Mouse (Mus musculus) fat pad, adult 2 months (tissue): ENCODE results near the gene Tipin.
A peak's percentile ranks its signal among the peaks of the same experiment; 100 is the strongest.
"Not testable (repeated sequence)": the region's sequence is repeated elsewhere in the genome, so short reads cannot be mapped to it uniquely, and the experiment has no call there.

ENCODE experiments used
- DNase-seq: peaks from one replicate; pipeline ENCODE4 v3.0.0-alpha.2; 2011; ENCODE audit warnings: low read depth, low spot score; ENCODE audit errors: extremely low read depth

The Tipin gene

DNA sequence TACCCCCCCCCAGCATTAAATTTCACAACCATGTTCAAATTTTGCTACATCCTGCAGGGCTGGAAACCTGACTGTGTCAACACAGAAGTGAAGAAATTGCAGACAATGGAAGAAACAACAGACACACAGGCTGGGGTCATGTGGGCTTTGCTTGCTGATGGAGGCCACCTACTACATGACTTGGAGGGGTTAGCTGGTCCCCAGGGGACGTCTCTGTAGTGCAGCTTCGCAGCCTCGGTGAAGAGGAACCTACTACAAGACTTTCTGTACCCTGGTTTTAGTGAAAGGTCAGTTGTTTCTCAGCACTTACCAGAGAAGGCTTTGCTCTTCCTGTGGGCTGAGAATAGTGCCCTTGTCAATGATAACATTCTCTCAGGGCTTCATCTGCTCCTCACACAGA is 10.1 kb upstream of the Tipin start:
- DNase-seq, result no peak

DNA sequence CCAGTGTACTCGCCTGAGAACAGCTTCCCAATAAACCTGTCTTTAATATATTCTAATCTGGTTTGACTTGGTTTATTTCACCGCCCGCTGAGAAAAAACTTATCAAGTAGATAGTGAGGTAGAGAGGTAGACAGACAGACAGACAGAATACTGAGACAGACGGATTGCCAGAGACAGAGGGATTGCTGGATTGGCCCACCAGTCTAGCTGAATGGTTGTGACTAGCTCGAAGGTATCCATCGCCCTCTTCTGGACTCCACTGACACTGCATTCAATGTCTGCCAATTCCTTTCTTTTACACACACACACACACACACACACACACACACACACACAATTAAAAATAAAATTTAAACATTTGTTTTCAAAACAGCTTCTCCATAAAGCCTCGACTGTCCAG is 8.8 kb upstream of the Tipin start:
- no peak for DNase-seq

DNA sequence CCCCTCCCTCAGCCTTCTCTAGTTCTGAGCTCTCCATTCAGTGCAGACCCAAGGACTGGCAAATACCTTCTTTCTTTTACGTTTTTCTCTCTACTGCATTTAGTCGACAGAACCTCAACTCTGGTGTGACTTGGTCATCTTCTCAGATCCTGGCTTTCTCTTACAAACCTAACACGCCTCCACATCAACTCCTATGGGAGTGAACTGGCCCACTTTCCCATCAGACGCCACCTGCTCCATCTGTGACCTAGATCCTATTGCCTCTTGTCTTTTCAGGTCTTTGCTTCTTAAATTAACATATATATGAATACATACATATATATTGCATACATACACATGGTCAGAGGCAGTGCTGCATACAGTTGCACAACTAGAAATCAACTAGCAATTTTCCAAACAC is 7.6 kb upstream of the Tipin start:
- DNase-seq, result no peak

DNA sequence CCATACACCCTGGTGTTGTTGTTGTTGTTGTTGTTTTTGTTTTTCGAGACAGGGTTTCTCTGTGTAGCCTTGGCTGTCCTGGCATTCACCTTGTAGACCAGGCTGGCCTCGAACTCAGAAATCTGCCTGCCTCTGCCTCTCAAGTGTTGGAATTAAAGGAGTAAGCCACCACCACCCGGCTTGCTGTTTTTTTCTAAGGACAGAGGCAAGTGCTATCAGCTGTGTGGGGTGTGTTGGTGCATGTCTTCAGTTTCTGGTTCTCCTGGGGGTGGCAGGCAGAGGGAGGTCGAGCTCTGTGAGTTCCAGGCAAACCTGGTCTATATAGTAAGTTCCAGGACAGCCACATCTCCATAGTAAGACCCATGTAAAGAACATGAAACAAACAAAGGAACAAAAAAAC is 7.1 kb upstream of the Tipin start:
- DNase-seq, result no peak

DNA sequence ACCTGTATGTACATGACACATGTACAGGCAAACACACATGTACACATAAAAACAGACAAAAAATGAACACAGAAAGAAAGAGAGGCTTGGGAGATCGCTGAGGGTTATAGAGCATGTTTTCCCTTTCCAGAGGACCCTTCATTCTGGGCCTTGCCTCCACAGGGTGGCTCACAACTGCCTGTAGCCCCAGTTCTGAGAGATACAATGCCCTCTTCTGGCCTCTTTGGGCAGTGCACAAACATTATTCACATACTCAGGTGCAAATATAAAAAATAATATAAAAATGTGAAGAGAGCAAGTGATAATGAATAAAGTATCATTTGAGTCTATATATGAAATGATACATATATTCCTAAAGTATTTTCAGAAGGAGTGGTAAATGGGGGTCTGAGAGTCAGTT is 6.5 kb upstream of the Tipin start:
- no peak for DNase-seq

DNA sequence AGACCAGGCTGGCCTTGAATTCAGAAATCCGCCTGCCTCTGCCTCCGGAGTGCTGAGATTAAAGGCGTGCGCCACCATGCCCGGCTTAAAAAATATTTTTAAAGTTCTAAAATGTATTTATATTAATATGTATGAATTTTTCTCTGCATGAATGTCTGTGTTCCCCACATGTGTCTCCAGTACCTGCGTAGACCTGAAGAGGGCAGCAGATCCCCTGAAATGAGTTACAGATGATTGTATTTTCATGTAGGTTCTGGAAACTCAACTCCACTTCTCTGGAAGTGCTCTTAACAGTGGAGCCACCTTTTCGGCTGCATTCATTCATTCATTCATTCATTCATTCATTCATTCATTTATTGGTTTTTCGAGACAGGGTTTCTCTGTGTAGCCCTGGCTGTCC is 3.7 kb upstream of the Tipin start:
- no peak for DNase-seq

DNA sequence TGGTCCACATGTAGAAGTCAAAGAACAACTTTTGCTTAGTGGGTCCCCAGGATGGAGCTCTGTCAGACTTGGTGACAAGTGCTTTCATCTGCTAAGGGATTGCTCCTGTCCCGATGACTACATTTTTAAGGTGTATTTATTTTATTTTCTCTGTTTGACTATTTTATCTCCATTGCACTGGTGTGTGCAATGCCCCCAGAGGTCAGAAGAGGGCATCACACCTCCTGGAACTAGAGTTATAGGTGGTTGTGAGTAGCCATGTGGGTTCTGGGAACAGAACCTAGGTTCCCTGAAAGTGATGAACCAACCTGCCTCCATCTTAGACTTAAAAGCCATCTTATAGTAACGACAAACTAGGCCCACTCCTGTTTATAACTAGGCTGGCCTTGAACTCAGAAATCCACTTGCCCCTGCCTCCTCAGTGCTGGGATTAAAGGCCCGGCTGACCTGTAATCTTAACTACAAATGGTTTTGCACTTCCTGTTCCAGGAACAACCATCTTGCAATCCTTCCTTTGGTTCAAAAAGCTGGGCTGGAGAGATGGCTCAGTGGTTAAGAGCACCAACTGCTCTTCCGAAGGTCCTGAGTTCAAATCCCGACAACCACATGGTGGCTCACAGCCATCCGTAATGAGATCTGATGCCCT is 2.6 kb upstream of the Tipin start:
- DNase-seq, result no peak

DNA sequence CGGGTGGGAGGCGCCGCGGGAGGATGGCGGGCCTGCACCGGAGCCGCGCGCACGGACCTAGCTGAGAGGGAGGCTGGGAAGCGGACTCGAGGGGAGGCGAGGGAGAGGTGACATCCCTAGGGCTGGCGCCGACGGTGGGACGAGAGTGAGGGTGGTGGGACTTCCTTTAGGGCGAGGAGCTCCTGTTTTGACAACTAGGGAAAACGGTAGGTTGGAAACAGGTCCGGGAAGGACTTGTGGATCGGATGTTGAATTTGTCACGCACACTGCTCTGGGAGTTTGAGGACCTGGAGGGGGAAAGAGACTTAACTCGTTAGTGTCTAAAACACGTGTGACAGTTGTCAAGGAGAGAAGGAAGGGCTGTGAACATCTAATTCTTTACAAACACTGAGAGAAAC is 399 bp downstream of the Tipin start:
- DNase-seq, result no peak

DNA sequence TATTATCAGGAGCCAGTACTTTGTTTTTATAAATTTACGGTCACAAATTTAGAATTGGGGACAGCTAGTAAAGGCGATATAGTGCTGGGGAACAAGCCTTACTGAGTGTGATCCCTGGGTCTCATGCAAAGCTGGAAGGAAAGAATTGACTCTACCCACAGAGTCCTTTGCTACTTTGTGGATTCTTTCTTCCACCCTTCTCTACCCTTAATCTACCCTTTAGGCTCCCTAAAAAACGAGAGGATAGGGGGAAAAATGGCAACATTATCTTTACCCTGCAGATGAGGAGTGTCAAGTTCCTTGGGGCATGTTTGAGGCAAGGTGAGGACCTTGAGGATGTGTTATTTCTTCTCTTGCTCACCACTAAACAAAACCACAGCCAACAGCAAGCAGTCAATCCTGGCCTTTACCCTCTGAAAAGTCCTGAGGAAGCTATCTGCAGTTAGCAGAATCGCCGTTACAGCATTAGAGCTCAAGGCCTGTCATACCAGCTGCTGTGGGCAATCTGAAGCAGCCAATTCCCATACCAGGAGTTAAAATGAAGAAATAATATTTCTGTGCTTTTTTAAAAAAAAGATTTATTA is 1.1 kb downstream of the Tipin start:
- no peak for DNase-seq

DNA sequence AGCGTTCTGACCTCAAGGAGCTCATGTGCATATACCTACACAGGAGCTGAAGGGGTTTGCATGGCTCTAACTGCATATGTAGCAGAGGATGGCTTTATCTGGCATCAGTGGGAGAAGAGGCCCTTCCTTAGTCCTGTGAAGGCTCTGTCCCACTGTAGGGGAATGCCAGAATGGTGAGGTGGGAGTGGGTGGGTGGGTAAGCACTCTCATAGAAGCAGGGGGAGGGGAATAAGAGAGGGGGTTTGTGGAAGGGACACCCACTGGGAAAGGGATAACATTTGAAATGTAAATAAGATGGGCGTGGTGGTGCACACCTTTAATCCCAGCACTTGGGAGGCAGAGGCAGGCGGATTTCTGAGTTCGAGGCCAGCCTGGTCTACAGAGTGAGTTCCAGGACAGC is 21.7 kb downstream of the Tipin start:
- DNase-seq, result not testable (repeated sequence)

DNA sequence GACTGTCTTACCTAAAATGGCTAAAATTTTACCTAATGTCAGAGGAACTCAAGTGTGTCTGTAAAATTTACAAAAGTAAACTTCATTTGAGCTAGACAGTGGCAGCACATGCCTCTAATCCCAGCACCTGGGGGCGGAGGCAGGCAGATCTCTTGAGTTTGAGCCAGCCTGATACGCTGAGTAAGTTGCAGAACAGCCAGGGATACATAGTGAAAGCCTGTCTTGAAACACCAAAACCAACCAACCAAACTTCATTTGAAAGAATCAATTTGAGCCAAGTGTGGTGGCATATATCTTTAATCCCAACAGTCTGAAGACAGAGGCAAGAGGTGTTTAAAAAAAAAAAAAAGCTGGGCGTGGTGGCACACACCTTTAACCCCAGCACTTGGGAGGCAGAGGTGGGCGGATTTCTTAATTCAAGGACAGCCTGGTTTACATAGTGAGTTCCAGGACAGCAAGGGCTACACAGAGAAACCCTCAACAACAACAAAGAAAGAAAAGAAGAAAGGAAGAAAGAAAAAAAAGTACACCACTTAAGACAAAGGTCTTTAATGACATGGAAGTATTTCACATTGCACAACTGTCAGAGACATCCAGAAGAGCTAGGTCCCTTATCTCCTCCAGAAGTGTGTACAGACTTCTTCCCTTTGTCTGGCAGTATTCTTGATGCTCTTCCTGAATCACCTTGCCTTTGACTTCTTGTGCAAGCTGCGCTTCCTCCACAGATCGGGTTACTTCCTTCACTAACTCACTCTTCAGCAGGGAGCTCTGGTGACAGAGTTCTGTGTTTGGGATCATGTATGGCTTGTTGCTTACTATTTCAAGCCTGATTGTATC is 25.3 kb downstream of the Tipin start:
- no peak for DNase-seq

DNA sequence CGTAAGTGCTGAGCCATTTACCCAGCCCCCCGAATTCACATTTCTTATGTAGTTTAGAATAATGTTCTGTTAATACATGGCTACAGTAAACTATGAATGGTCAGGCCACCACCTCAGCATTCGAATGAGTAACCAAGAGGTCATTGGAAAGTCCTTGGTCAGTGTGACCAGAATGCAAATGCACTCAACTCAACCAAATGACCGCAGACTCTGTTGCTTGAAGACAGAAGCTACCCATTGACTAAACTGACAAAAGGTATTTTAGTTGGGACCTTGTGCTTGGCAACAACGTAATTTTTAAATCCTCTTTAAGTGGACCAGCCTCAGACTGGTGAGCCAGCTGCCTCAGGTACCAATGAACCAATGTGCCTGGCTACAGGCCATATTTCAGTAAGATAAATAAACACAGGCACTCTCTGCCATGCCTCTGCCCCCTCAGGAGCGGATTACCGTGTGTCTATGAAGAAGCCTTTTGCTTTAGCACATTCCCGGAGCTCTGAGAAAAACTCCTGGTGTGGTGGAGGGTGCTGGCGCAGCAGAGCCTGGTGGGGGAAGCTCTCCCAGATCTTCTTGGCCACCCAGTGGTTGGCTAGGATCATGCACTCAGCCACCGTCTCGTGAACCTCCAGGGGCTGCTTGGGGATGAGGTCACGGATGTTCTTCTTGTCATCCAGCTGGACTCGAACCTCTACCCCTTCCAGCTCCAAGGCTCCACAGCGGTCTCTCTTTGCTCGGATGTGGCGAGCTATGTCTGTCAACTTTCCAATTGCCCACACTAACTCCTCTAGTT is 29.8 kb downstream of the Tipin start:
- DNase-seq, result peak; percentile 42

DNA sequence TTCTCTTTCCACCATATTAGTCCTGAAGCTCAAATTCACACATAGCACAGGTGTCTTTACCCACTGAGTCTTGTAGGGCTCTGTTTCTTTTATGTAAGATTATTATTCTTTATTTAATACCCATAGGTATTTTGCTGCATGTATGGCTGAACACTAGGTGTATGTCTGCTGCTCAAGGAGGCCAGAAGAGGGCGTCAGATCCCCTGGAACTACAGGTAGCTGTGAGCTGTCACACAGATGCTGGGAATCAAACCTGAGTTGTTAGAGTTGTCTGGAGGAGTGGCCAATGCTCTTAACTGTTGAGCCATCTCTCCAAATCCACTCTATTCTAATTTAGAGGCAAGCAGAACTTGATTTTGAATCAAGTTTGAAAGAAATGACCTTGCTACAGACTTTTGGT is 30.7 kb downstream of the Tipin start:
- no peak for DNase-seq

DNA sequence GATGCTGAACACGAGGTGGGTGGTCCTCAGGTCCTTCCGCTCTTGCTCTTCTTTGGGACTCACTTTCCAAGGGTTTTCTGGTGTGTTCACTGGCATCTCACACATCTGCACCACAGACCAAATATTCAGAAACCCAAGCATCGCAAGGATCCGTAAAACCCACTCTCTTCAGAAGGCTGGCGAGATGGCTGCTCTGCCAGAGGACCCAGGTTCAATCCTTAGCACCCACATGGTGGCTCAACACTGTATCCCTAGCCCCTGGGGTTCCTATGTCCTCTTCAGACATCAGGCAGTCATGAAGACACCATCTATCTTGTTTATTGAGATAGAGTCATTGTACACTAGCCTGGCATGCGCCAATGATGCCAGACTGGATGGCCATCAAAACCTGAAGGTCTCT is 33.3 kb downstream of the Tipin start:
- no peak for DNase-seq

DNA sequence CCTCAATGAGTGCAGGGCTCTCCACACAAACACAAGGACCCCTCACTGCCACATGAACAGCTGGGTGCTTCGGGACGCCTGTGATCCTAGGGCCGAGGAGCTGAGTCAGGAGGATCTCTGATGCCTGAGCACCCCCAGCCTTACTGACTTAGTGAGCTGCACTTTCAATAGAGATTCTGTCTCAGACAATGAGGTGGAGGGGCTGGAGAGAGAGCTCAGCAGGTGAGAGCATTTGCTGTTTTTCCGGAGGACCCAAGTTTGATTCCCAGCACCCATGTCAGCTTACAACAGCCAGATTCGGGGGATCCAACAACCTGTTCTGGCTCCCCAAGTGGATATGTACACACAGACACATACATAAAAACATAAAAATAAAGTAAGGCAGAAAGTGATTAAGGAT is 35.6 kb downstream of the Tipin start:
- DNase-seq, result no peak

DNA sequence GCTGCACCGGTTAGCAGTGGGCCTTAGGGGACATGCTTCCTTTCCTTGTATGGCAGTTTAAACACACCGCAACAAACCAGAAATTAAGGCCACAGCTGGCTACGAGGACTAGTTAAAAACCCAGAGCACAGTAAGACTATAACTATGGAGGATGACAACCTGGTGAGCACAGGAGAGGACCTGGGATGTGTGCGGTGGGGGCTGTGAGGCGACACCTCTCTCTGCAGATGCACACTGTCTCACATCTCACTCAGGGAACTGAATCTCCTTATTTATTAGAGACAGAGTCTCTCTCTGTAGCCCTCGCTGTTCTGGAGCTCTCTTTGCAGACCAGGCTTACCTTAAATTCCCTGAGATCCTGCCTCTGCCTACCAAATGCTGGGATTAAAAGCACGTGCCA is 42.6 kb downstream of the Tipin start:
- no peak for DNase-seq

DNA sequence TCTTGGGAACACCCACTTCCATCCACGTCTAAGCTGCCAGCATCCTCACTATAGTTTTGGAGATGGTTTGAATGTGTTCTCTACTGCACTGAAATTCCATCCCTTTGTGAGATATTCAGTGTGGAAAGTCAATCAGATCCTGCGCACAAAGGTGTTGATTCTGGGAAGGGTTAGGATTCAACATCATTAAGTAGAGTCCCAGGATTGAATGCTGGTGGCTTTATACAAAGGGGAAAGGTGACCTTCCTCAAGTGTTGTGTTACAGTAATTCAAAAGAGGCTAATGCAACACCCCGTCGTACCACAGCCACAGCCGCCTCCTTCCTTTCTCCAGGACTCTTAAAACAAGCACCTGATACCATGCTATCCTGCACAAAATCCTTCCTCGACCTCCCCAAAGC is 54.4 kb downstream of the Tipin start:
- DNase-seq, result no peak

DNA sequence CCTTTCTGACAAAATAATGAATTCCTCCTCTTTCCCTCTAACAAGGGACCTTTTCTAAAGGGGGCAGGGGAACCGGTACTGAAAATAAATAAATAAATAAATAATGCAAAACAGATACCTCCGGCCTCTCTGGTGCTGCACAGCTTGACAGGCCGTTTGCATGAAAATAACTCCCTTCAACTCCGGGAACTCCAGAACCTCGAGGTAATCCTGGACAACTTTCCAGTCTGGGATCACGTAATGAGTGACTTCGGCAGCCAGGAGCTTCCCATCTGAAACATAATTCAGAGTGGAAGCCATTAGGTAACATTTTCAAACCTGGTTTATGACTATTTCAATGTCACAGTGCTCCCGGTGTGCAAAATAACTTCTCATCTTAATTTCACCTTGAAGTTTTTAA is 58.0 kb downstream of the Tipin start:
- DNase-seq, result no peak

DNA sequence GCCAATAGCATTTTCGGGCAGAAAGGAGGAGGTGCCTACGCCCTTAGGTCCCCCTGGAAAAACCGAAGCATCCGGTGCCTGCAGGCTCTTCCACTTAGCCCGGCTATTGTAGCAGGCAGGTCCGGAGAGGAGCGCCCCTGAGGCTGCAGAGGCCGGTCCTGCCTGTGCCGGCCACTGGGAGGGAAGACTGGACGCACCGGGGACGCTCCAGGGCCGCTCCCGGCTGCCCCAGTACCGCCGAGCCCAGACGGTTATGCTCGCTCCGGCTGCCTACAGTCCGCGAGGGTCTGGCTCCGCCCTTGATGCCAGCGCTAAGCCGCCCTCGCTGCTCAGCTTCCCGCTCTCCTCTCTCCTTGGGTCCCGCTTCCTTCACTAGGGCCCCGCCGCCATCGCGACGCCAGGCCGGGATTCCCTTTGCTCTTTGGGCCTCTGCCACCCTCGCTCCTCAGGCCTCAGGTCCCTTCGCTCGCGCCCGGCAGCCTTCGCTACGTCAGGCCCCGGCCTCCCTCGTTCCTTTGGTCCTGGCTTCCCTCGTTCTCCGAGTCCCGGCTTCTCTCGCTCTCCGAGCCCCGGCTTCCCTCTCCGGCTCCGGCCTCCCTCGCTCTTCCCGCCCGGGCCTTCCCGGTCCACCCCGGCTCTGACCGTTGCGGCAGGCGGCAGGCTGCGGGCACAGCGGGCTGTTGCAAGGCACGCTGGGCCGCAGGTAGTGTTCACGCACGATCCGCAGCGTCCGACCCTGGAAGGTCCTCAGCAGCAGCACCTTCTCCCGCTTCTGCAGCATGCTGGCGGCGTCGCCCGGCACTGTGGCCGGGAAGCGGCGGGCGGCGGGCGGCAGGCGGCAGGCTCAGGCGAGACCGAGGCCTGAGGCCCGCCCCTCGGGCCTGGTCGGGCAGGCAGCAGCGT is 59.2 kb downstream of the Tipin start:
- DNase-seq, result no peak

DNA sequence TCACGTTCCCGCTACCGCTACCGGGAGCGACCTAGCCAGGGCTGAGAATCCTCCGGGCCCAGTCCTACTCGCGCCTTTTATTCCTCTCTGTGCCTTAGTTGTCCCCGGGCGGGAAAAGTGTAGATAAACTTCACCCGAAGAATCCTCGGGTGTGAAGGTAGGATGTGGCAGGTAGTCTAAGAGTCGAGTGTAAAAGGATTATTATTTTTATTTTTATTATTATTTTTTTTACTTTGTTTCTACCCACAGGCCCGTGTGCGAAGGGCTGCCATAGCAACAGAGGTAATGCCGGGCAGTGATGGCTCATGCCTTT is 59.8 kb downstream of the Tipin start, which contains the start of gene Dis3l:
Gene Dis3l (minus strand): TSS at position 35 of the 313 bp plus-strand sequence.
- no peak for DNase-seq

DNA sequence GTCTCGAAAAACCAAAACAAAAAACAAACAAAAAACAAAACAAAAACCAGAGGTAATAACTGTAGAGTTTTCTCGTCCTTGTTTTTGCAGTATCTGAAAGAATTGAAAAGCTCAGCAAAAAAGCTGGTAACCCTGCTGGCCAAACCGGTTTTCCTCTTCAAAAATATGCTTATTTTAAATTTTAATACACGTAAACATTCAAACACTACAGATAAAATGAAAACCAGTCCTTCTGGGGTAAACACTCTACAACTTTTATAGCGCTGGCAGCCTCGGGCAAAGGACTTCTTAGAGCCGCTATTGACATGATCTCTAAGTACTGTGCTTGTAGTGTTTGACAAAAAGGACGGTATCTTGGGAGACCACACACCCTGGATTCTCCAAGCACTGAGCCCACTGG is 60.3 kb downstream of the Tipin start:
- DNase-seq, result no peak
